ENCODE assay signal across 9 mouse cellular contexts in the genomic region with DNA sequence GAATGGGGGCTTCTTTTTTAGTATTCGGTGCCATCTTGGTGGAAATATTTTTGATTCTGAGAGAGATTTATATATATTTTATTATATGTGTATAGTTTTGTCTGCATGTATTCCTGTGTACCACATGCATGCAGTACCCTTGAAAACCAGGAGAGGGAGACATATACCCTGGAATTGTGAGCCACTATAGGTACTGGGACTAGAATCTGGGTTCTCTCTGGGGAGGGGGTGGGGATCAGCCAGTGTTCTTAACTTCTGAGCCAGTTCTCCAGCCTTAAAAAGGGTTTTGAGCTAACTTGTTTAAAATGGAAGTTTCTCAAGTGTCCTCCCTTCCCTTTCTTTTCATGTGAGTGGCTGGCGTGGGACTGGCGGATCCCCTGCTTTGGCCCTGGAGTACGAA. TPM values are rescaled to one million over a fixed set of nuclear protein-coding genes. Genes with fewer than 3 reads are reported as not detected.
DNase-seq lines count a peak whose midpoint lies in the region; ATAC-seq lines count a peak whose summit lies in the region.
"Had no signal": no experiment of that assay in that cellular context is flagged by ENCODE, and none has a peak within 500 bp of the region (broad histone marks: within the 10 kb centered on the region; RNA-seq: fewer than 3 reads in every experiment).

No protein-coding gene starts in this region.

- no peaks in the 10 kb centered on the region for H3K27me3 ChIP-seq in hindbrain, embryonic 10.5 days (ENCODE audit: insufficient read depth, poor library complexity, severe bottlenecking)
- H3K27me3 ChIP-seq in hindbrain, embryonic 13.5 days, result no peaks in the 10 kb centered on the region
- H3K27me3 ChIP-seq: lung, embryonic 15.5 days had no signal

- H3K27ac ChIP-seq in hindbrain, embryonic 10.5 days, result no peak overlapping the region
- no peak overlapping the region for H3K27ac ChIP-seq in hindbrain, embryonic 13.5 days
- H3K27ac ChIP-seq: lung, embryonic 15.5 days had no signal

- no peak for ATAC-seq in hindbrain, embryonic 13.5 days (ENCODE audit: low FRiP score)
- peak; percentile 62; the same call in 1 of the 2 replicates for ATAC-seq in megakaryocyte, adult 5-6 weeks (ENCODE audit: poor library complexity, severe bottlenecking)

- WGBS in hindbrain, embryonic 10.5 days, result 68% methylated on average over 4 of the region's 4 CpGs
- 73% methylated on average over 4 of the region's 4 CpGs for whole genome bisulfite sequencing in hindbrain, embryonic 13.5 days

- no peak overlapping the region for H3K9ac ChIP-seq in hindbrain, embryonic 13.5 days
- H3K9ac ChIP-seq: lung, embryonic 15.5 days had no signal

- H3K9me3 ChIP-seq in hindbrain, embryonic 10.5 days, result no peaks in the 10 kb centered on the region
- no peaks in the 10 kb centered on the region for H3K9me3 ChIP-seq in hindbrain, embryonic 13.5 days
- H3K9me3 ChIP-seq: lung, embryonic 15.5 days had no signal

- H3K36me3 ChIP-seq in hindbrain, embryonic 10.5 days, result no peaks in the 10 kb centered on the region
- H3K36me3 ChIP-seq in hindbrain, embryonic 13.5 days, result no peaks in the 10 kb centered on the region
- H3K36me3 ChIP-seq: lung, embryonic 15.5 days had no signal

- peak; percentile 53 for DNase-seq in hindbrain, embryonic 10.5 days (ENCODE audit: low spot score)
- peak; percentile 76 for DNase-seq in ES-CJ7 (ENCODE audit: low read depth, low spot score)
- DNase-seq in cerebellum, adult 8-10 months, result peak; percentile 66
- peak; percentile 41 to 74 for DNase-seq in frontal cortex, postnatal 36 days (ENCODE audit: low spot score in 2 of 2)
- DNase-seq in layer of hippocampus, adult 9-10 months (ENCODE audit: low spot score), result peak; percentile 85
- DNase-seq in testis, postnatal 10 days (ENCODE audit: low spot score), result peak; percentile 59

- H3K4me2 ChIP-seq in hindbrain, embryonic 13.5 days, result no peak overlapping the region
- H3K4me2 ChIP-seq: lung, embryonic 15.5 days had no signal

- H3K4me3 ChIP-seq in hindbrain, embryonic 10.5 days, result no peak overlapping the region
- H3K4me3 ChIP-seq in hindbrain, embryonic 13.5 days, result no peak overlapping the region
- H3K4me3 ChIP-seq: lung, embryonic 15.5 days had no signal

- no peaks in the 10 kb centered on the region; the same call in 1 of the 2 replicates for H3K4me1 ChIP-seq in hindbrain, embryonic 10.5 days (replicated peaks)
- H3K4me1 ChIP-seq in hindbrain, embryonic 13.5 days (replicated peaks), result no peaks in the 10 kb centered on the region
- H3K4me1 ChIP-seq: lung, embryonic 15.5 days had no signal

RNA-seq across cellular contexts. Expression of gene Itgal, which starts 12.8 kb away (rescaled TPM):
- 0.68 and 0.98 TPM in 2 replicates for polyA plus RNA-seq in hindbrain, embryonic 10.5 days (2016; fragmentation: Nextera tagmentation; extraction: Ambion mirVana)
- polyA plus RNA-seq in hindbrain, embryonic 13.5 days (2015; fragmentation: Nextera tagmentation; extraction: Ambion mirVana), result 0.32 and 0.38 TPM in 2 replicates
- 117 and 130 TPM in 2 replicates for total RNA-seq in megakaryocyte, adult 5-6 weeks (2015)
- 59.4 and 72.4 TPM in 2 replicates for total RNA-seq in megakaryocyte, adult 5-6 weeks (2017)

RNA-seq across cellular contexts. Expression of gene Sephs2, which starts 35.0 kb away (rescaled TPM):
- 69.8 and 76.2 TPM in 2 replicates for polyA plus RNA-seq in hindbrain, embryonic 10.5 days (2016; fragmentation: Nextera tagmentation; extraction: Ambion mirVana)
- 59.7 and 60.7 TPM in 2 replicates for polyA plus RNA-seq in hindbrain, embryonic 13.5 days (2015; fragmentation: Nextera tagmentation; extraction: Ambion mirVana)
- total RNA-seq in megakaryocyte, adult 5-6 weeks (2015), result 55.5 and 61.6 TPM in 2 replicates
- total RNA-seq in megakaryocyte, adult 5-6 weeks (2017), result 130 and 138 TPM in 2 replicates

RNA-seq across cellular contexts. Expression of gene Zfp768, which starts 36.5 kb away (rescaled TPM):
- 18.8 and 20.4 TPM in 2 replicates for polyA plus RNA-seq in hindbrain, embryonic 10.5 days (2016; fragmentation: Nextera tagmentation; extraction: Ambion mirVana)
- 17.1 and 17.3 TPM in 2 replicates for polyA plus RNA-seq in hindbrain, embryonic 13.5 days (2015; fragmentation: Nextera tagmentation; extraction: Ambion mirVana)
- total RNA-seq in megakaryocyte, adult 5-6 weeks (2015), result 2.0 and 2.4 TPM in 2 replicates
- total RNA-seq in megakaryocyte, adult 5-6 weeks (2017), result 3.9 and 4.6 TPM in 2 replicates

RNA-seq across cellular contexts. Expression of gene Dctpp1, which starts 48.4 kb away (rescaled TPM):
- 284 and 329 TPM in 2 replicates for polyA plus RNA-seq in hindbrain, embryonic 10.5 days (2016; fragmentation: Nextera tagmentation; extraction: Ambion mirVana)
- polyA plus RNA-seq in hindbrain, embryonic 13.5 days (2015; fragmentation: Nextera tagmentation; extraction: Ambion mirVana), result 121 and 124 TPM in 2 replicates
- 32.1 and 45.3 TPM in 2 replicates for total RNA-seq in megakaryocyte, adult 5-6 weeks (2015)
- 23.3 and 31.0 TPM in 2 replicates for total RNA-seq in megakaryocyte, adult 5-6 weeks (2017)
